Mouse (Mus musculus) large intestine, adult 2 months (tissue): ENCODE measurements around the gene Gm45213. TPM values are rescaled to one million over a fixed set of nuclear protein-coding genes. Genes with fewer than 3 reads are reported as not detected.

Experiments used
- DNase-seq: peaks from one replicate; pipeline ENCODE4 v3.0.0-alpha.2; 2012; ENCODE audit warnings: low read depth, low spot score
- WGBS: fragments of 180-500 bp; shearing (Covaris S2); methylation state at CpG from one replicate; pipeline ENCODE4 v1.1.7; 2018; 5-methylcytosine and 5-hydroxymethylcytosine counted together
- polyA plus RNA-seq: library from polyadenylated mRNA; depleted of rRNA; stranded (reverse); fragments of >200 nt; gene quantifications from 2 replicates; pipeline ENCODE4 v1.2.3, GENCODE M21; 2012; rRNA removed

The Gm45213 gene
- not detected in 2 replicates for polyA plus RNA-seq

GRCm38 (mm10) chr7:66043552-66044459 lies at the start of gene Gm45213:
Gm45213 (plus strand) TSS chr7:66043602.
- 71% methylated on average over 10 of the region's 10 CpGs for whole genome bisulfite sequencing
- DNase-seq, result no peak

DNA sequence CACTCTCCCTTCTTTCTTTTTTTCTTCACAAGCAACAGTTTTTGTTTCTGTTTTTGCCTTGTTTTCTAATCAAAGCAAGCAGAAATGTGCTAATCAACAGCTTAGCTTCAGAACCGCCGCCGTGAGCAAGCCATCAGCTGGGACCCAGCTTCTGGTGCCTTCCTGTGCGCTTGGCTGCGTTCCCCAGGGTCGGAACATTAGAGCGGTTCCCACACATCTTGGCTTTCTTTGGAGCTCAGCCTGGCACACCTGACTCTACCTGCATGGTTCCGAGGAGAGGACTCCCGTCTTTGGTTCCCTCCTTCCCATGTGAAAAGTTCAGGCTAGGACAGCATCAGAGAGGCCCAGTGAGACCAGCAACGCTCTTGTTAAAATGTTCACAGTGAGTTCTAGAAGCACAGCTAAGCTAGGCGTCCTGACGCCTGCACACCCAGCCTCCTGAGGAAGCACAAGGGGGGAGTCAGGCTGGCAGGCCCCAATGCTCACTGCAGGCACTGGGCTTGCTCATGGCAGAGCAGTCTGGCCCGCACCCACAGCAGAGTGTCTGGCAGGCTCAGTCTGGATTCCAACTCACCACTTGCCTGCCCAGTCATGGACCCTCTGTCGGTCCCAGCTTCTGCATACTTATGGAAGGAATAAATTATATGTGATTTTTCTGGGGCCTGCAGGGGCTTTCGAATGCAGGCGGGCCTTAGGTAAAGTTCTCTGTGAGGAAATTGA lies 42.2 kb upstream of the Gm45213 start:
- no peak for DNase-seq
- WGBS, result 90% methylated on average over 16 of the region's 16 CpGs

DNA sequence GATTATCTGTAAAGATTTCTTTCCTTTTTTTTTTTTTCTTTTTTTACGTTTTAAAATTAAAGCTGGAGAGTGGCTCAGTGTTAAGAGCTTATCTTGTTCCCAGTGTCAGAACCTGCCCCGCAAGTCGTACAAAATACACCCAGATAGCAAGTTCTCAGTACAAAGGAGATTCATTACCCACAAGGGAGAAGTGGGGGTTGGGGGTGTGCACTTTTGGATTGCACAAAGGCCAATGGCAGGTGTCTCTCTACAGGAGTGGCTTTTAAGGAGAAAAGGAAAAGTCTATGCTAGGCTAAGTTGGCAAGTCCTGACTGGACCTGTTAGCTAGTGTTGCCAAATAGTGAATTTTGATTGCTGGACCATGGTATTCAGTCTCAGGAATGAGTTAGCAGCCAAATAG lies 41.6 kb upstream of the Gm45213 start:
- 57% methylated on average over 3 of the region's 3 CpGs for WGBS
- DNase-seq, result no peak

- WGBS, result 85% methylated on average over 5 of the region's 5 CpGs
- no peak for DNase-seq
These were observed 40.0 kb upstream of the Gm45213 start for GRCm38 (mm10) chr7:66003447-66003846.

DNA sequence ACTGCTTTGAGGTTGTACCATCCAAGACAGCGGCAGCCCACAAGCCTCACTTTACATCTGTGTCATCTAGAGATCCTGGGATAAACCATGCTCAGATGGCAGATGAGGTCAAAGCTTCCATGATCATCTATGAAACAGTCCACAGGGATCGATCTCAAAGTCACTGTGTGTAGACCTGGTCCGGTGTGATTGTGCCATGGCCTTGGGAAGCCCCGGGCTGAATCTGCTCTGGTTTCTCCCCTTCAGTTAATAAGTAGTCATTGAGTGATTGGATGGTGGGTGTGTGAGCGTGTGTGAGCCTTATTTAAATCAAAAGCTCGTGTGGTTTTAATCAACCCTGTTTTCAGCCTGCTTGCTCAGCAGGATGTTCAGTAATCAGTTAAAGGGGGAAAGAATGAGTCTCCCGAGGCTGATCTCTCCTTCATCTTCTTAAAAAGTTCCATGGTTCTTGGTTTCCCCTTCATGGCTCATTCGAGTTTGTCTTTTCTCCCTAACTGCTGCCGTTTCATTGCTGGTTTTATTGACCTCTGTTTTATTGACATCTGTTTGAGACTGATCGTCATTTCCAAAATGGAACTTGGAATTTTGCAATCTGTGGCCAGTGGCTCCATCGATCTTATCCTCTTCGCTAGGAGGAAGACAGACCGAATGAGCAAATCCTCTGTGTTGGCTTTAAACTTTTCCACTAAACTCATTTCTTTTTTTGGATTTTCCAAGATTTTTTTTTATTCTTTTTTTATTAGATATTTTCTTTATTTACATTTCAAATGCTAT lies 39.4 kb upstream of the Gm45213 start:
- 64% methylated on average over 13 of the region's 13 CpGs for WGBS
- DNase-seq, result no peak

GRCm38 (mm10) chr7:66005066-66005465 lies 38.3 kb upstream of the Gm45213 start:
- no peak for DNase-seq
- 84% methylated on average over 10 of the region's 10 CpGs for WGBS

DNA sequence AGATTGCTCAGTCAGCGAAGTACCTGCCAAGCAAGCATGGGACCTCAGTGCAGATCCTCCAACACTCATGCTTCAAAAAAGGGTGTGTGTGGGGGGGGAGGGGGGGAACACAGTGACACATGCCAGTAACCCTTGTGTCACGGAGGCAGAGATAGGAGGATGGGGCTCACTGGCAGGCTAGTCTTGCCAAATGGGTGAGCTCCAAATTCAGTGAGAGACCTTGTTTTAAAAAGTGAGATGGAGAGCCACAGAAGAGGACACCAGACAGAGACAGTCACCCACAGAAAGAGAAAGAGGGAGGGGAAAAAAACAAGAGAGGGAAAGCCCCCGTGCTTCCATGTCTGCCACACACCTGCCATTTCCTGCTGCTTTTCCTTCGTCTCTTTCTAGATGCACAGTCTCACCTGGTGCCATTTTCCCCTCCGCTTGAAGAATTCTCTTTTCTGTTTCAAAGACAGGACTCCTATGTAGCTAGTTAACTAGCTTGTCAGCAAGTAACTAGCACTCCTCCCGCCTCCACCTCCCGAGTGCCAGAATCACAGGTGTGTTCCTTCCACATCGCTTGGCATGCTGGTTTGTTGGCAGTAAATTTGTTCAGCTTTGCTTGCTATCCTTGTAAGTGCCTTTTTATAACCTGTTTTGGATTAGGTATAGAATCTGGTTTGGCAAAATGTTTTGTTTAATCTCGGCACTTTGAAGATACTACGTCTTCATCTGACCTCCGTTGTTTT lies 35.1 kb upstream of the Gm45213 start:
- DNase-seq, result no peak
- 66% methylated on average over 11 of the region's 11 CpGs for WGBS

DNA sequence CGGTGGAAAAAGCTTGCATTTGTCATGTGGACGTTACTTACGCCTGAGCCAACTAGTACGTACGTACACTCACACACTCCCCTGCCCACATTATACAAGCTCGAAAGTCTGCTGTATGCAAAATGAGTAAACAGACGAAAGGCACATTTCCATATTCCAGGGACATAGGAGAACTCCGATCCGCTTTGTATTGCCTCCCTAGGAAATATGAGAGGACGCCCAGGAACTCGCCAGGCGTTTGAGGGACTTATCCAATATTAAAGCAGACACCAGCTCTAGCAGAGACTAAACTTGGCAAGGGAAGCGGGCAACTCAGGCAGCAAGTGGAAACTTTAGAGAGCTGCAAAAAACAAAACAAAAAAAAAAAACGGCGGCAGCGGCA lies 34.5 kb upstream of the Gm45213 start:
- no peak for DNase-seq
- 66% methylated on average over 16 of the region's 16 CpGs for WGBS

GRCm38 (mm10) chr7:66010518-66010917 lies 32.9 kb upstream of the Gm45213 start:
- 76% methylated on average over 6 of the region's 6 CpGs for WGBS
- no peak for DNase-seq

GRCm38 (mm10) chr7:66027747-66028146 lies 15.7 kb upstream of the Gm45213 start:
- WGBS, result 84% methylated on average over 2 of the region's 2 CpGs
- no peak for DNase-seq

DNA sequence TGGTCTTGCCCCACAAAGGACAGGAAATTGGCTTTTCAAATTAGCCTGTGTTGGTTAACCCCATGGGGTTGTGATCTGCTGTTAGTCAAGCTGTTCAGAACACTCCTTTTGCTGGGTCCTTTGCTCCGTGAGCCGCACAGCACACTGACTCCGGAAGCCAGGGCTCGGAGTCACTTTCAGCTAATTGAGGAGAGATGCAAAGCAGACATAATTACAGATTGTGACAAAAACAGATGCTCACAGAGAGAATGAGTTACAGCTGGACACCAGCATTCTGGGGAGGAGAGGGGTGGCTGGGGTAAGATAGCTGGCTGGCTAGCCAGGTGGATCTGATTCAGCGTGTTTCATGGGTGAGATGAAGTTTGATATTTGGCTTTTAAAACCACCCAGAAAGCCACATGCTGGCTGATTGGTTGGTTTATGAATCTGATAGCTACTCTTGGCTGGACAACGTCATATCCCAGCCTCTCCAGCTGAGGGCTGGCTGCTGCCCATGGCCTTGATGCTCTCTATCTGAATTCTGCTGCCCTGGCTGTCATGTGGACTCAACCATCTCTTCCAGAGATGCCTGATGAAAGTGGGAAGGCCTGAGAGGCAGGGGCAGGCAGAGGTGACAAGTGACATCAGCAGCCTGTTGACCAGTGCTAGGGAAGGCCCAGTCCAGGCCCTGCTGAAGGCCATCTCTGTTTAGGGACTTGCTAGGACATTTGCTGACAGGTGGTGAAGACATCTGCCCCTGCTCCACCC lies 14.5 kb upstream of the Gm45213 start:
- DNase-seq, result no peak
- 80% methylated on average over 6 of the region's 6 CpGs for WGBS

DNA sequence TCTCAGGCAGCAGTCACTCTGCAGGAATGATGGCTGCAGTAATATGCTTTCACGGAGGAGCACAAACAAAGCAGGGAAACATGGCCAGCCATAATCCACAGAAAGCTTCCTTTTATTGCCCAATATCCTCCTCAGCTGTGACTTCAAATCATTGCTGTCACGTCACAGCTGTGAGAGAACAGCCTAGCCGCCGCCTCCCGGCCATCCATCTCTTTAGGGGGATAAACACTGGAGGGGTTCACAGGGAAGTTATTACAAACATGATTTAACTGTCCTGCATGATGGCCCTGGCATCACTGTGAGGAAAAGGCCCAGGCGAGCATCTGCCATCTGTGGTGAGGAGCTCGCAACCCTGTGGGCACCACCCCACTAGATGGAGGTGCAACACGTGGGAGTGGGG lies 6.6 kb upstream of the Gm45213 start:
- 44% methylated on average over 8 of the region's 8 CpGs for WGBS
- no peak for DNase-seq

- 76% methylated on average over 3 of the region's 3 CpGs for WGBS
- no peak for DNase-seq
These were observed 5.1 kb upstream of the Gm45213 start for GRCm38 (mm10) chr7:66038261-66038660.

DNA sequence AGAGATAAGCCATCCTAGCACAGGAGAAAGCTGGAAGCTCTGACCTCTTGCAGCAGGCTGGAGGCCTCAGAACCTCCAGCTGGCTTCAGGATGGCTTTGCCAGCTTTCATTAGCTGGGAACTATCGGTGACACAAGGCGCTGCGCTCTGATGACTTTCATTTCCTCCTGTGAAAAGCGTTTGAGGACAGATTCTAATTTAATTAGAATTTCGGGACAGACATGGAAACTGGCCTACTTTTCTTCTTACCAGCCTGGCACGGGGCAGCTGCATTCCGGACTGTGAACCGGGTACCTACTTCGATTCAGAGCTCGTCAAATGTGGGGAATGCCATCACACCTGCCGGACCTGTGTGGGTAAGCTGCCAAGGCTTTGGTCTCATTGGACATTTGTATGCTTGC lies 4.7 kb upstream of the Gm45213 start:
- WGBS, result 71% methylated on average over 11 of the region's 11 CpGs
- no peak for DNase-seq

DNA sequence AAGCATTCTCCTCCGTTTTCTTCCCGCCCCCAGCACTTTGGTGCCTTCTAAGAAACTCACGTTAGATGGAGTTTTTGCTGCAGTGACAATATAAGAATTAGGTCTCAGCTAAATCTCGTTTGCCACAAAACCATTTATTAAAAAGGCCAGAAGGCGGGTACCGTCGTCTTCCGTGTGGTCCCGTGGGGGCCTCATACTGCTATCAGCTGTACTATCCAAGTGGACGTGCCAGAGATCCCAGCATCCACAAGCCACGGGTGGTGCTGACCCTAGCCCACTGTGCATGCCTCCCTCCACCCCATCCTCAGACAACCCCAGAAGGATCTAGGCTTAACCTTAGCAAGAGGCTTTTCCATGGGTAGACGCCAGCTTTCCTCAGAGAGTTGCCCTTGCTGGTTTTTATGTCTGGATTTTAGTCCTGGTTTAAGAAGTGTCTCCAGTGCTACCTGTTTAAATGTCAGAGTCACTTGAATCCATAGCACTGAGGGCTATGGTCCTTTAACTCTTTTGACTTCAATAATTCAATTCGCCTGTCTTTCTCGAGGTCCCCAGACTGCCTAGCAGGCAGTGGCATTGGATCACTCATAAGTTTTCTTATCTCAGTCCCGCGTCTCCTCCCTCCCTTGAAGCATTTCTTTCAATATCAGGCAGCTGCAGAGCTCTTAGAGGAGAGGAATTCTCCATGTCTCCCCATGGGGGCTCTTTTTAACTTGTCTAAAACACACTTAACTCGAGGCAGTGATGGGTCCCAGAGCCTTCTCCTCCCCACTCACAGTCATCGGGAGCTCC lies 3.2 kb upstream of the Gm45213 start:
- WGBS, result 82% methylated on average over 18 of the region's 18 CpGs
- DNase-seq, result no peak

DNA sequence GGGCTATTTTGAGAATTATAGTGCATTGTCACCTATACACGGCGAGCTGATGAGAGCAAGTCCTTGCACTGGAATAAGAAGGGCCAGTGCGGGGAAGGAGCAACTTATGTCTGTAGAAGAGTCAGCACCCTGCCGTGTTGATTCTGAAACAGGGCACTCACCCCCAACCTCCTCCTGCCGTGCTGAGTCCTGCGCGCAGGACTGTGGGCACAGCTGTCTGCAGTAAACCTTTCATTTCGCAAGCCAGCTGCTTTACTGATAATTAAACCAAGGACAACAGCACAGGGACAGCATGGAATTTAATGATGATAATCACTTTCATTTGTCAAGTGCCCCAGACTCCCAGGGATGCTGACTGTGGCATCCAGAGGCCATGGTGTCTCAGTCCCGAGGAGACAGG lies 1.2 kb downstream of the Gm45213 start:
- no peak for DNase-seq
- 39% methylated on average over 9 of the region's 9 CpGs for WGBS

GRCm38 (mm10) chr7:66046921-66047918 lies 3.8 kb downstream of the Gm45213 start:
- DNase-seq, result no peak

More at GRCm38 (mm10) chr7:66046921-66047918, 3.8 kb downstream of the Gm45213 start:
- 67% methylated on average over 17 of the region's 17 CpGs for WGBS
